Mouse (Mus musculus) adrenal gland, postnatal 36 days (tissue): ENCODE measurements at regions not wholly inside any gene's neighbourhood (a gene's known extent, or its start where the extent isn't known, plus 50 kb on each side); places are given as distances from the start of the nearest gene placed in this dataset.

Experiments used
- DNase-seq, 2 experiments: peaks; one replicate each; pipeline ENCODE4 v3.0.0; 2021; ENCODE audit warnings: mixed read lengths in 1 of 2

DNA sequence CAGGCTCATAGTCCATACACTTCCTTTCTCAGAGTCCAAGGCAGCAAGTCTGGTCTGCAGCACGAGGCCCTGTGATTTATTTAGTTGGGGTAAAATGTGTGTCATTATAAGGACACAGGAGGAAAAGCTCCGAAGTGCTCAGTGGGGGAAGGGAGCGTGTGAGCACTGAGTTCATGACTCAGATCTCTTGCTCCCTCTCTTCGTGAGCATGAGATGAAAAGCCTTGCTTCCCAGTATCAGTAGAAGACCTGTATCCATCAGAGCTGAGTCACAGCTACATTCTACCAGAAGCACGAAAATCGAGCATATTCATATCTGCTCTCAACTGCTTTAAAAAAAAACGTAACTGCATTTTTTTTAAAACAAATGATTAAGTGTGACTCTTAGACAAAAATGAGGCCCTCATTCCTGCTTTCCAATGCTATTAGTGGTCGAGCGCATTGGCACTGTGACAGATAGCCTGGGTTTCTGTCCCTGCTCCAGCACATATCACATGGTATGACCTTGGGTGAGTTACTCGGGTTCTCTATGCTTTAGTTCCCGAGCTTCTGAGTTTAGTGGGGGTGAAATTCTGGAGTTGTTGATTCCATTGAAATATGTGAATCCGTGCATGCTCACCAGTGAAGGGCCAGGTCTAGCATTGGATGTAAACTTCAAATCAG, 109.2 kb upstream of the Cd180 start:
- DNase-seq, result peak; percentile 32 to 50

DNA sequence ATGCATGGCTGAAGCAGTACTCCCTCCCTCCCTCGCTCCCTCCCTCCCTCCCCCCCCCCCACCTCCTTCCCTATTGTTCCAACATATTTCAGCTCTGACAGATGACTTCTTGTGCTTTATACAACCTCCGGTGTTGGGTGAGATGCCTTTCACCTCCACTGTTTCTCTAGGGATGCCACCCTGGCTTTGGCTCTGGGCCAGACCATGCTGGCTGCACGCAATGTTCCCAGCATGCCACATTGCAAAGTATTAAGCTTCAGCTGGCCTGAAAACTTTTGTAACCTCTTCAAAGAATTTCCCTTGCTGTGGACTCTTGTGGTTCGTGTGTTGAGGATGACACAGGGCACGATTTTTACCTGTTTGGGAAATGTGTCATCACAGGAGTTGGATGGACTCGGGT, 107.1 kb upstream of the Cd180 start:
- DNase-seq, result peak in 1 of 2 experiments; percentile 51

DNA sequence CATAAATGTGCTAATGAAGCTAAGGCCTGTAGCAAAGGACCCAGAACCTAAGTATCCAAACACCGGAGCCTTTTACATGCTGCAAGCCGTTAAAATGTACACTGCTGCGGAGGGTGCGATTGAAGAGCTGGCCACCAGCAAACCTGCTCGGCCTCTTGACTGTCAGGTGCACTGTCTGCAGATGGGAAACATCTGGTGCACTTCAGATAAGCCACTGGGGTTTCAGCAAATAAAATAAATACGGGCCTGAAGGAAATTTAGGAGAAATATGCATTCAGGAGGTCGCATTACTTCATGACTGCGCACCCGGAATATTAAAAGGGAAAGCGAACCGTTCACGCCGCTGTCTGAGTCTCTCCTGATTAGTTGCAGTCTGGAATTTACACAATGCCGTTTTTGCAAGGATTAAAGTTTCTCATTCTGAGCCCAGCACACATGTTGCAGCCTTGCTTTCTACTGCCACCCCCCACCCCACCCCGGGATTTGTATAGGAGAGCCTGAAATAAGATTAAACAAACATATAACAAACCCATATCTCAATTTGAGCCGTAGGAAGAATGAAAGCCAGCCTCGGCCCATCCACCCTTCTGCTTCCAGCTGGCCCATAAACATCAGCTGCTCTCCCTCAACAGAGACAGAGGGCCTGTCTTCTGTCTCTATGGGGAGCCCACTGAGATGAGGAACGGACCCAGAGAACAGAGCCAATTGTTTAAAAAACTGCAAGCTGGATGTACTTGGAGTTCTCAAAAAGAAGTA, 103.5 kb upstream of the Cd180 start:
- no peak for DNase-seq

DNA sequence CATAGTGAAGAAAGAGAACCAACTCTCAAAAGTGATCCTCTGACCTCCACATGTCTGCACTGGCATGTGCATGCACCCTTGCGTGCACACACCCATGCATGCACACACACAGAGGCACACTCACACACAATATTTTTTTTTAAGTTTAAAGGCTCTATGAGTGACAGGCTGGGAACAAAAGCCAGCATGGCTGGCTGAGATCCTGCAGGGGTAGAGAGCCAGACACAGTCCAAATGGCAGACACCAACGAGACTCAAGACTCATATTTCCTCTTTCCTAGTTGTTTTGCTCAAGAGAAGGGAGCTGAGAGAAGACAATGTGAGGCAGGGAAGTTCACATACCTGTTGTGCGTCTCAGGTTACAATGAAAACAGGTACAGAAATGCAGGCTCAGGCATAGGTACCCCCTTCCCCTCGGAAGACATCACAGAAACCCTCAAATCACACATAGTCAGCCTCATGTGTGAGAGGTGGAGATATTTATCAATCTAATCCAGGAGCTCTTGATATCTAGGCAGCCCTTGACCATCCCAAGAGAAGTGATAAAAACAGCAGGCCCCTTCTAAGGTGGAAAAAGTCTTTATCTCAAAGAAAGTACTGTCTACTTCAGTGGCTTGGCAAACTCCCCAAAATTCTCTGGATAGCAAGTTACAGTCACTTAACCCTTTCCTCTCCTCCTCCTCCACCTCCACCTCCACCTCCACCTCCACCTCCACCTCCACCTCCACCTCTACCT, 101.4 kb upstream of the Cd180 start:
- no peak for DNase-seq

DNA sequence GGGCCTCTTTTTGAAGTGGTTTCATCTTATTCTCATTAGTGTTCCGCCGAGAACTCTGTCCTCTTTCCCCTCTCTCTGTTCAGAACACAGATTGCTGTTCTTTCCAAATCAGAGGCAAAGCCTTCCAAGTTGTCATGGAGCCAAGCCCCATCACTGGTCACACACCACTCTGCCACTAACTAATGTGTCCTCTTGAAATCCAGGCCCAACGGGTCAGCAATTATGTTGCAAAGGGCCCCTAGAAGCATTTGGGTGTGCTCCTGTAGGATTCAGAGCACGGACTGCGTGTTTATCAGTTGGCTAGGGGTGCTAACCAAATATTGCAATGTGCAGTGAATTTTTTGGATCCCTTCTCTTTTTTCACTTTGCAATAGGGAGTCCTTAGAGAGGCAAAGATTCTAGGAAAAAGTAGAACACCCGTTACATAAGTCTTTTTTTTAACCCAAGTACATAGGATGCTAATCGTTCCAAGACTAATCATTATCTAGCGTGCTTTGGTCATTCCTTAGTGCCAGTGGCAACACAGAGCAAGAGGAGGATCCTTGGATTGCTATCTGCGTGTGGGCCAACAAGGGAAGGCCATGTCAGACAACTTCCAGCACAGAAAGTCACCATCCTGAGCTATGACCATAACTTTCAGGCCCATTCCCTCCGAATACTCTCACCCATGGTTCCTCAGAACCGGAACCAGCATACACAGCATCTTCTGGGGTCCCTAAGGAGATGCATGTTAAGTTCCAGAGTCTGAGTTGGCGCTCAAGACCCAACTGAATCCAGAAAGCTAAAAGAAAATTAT, 99.8 kb upstream of the Cd180 start:
- DNase-seq, result peak; percentile 28 to 43

DNA sequence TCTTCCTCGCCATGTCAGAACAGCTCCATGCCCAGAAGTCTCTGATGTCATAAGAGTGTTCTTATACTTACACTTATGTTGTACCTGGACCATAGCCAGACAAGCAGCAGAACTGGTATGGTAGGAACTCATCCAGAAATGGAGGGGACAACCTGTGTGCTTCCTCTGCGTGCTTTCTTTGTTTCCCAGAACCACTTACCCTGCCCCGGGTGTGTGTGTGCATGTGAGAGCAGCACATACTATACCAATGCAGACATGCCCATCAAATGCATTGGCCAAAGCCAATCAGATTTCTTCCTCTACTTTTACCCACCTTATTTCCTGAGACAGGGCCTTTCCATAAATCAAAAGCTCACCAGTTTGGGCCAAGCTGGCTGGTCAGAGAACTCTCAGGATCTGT, 99.2 kb upstream of the Cd180 start:
- no peak for DNase-seq

DNA sequence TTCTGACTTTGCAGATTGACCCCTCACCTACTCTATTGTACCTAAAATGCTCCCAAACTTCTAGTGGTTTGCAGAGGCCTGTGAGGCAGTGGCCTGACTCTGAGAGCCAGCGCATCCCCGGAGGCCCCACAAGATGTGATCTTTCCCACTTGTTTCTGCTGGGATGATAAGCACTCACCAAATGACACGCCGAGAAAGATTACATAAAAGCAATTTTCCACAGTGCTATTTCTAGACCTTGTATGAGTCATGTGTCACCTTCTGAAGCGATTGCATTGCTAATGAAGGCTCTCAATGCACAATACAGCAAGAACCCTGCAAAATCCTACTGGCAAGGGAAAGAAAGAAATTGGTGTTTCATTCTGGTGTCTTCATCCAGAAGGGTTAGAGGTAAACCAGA, 97.8 kb upstream of the Cd180 start:
- no peak for DNase-seq

DNA sequence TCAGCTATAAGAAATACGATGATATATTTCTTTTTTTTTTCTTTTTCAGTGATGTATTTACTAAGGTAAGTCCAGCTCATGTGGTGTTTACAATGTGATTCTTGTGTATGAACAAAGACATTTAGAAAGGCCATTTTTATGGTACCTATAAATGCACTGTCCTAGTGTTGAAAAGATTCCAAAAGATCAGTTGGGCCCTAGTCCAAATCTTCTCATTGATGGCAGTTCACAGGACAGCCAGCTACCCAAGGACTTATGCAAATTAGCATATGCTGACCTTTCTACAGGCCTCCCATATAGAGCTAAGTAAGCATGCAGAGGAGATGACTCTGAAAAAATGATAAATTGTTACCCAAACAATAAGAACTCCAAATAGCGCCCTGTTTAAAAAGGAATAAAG, 97.3 kb upstream of the Cd180 start:
- DNase-seq, result no peak

DNA sequence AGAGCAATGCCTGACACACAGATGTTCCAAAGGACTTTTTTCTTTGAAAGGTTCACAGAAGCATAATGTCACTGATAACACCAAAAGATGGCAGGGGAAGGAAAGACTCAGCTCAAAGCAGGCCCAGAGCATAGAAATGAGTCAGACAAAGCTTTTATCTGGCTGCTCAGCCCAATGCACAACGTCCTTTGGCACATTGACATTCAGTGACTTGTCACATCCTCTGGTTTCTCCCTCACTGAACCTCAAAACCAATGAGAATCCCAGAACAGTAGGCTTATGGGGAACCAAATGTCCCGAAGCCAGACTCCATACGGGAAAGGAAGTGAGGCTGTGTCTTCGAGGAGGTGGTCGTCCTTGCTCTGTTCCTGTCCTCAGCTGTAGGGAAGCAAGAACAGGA, 95.2 kb upstream of the Cd180 start:
- no peak for DNase-seq

DNA sequence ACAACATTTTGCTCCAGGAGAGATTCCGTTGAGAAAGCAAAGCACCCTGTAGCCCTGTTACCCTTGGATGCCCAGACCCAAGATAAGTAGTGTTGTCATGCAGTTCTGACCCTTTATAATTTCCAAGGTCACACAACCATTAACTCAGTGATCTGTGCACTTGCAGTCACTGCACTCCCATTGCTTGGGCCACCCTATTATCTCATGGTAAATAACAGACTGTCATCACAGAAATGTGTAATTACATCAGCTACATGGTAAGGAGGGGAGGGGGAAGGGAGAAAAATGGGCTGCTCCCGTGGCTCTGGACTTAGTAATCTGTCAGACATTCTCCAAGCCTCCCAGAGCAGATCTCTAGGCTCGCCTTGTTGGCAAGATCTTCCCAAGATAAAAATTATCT, 93.8 kb upstream of the Cd180 start:
- no peak for DNase-seq

DNA sequence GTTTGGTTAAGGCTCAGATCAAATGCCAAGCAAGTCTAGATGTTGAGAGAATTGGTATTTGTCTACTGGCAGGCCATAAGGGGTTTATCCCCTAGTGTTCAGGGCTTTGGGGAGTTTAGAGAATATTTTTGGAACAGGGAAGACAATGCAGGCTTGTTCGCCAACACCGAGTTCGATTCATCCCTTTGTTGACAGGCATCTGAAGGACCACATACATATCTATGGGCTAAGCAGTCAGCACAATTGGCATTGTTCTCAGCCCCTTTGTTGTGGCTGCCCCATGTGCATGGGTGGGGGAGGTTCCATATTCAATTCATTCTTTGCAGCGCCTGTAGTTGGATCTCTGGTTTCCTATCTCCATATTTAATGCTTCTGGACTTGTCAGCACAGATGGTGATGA, 93.3 kb upstream of the Cd180 start:
- no peak for DNase-seq

DNA sequence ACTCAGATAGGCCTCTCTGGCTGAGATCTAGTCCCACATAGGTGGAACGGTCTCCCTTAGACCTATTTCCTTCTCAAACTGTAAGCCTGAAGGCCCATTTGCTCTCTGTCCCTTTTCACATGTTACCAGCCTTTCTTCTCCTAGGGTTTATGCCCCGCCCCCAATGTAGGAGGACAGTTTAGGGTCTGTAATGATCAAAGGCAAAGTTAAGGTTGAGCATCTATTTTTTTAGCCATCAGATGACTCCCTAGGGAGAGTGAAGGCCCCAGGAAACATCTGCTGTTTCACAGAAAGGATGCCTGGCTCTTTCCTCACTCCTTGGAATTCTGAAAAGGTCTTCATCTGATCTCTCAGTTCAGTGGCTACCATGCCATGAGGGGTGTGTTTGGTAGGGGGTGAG, 68.9 kb upstream of the Cd180 start:
- no peak for DNase-seq

DNA sequence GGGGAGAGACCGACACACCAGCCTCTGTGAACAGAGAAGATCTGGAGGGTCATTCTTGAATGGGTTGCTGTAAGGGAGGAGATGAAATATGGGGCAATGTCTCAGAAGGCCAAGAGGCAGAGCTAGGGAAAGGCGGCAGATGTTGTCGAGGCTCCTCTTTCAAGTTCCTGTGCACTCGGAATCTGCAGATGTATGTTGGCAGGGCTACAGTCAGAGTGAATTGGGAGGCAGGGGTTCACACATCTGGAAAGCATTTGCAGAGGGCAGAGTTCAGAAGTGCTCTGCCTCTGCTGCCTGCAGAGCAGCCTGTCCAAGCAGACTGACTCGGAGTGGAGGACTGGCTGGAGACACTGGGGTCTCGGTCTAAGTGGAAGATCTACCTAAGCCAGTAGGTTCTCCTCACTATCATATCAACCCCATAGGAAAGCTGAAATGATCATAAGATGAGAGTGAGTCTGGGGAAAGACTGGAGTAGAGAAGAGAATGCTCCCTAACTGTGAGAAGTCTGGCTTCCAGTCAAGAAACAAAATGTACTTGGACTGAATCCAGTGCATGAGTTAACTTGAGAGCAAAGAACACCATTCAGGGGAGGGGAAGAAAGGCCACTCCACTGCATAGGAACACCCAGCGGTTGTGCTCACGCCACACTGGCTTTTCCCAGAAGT, 68.1 kb upstream of the Cd180 start:
- peak; percentile 35 to 79 for DNase-seq

DNA sequence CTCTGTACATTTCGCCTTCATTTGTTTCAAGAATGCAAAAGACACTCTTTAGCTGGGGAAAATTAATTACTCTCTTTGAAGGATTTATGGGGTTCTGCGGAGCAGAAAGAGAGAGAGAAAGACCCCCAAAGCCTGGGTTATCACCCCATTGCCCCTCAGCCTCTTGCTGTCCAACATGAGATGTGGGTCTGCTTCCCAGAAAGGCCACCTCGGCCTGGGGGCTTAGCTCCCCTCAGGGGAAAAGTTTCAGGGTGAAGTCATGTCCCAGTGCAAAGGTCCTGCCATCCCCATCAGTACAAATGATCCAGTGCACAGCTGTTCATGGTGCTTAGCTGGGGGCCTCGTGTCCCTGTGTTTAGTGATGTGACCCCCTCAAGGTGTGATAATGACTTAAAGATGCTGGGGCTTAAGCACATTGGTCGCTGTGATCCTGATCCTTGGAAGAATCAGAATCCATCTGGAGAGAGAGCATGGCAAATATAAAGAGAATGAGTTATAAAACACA, 67.5 kb upstream of the Cd180 start:
- no peak for DNase-seq

DNA sequence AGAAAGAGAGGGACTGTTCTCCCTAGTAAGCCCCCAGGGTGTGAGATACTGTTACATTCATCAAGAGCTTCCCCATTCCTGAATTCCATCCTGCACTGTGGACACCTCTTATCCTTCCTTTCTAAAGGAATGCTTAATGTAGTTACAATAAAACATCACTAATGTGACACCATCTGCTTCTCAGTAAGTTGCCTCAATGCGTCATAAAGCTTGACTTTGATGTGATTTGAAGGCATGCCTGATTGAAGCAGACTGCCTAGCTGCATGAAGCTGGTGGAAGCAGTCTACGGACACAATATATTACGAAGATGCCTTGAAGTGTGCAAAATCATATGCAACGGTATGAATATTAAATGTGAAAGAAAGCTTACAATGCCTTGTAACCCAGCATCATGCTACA, 65.6 kb upstream of the Cd180 start:
- no peak for DNase-seq

DNA sequence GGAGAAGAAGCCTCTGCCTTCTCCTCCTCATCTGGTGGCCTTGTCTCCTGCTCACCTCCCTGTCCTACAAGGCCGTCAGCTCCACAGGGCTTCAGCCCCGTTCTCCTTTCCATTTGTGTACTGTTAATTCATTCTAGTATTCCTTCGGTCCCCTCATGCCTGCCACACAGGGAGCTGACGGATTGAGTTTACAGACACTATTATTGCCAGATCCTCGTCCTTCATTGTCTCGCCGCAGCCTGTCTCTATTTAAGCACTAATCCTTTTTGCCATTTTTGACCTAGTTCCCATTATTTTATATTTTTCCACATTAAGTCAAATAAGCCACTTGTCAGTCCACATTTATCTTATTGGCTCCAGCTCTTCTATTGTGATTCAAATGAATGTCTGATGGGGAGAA, 64.2 kb upstream of the Cd180 start:
- DNase-seq, result no peak

DNA sequence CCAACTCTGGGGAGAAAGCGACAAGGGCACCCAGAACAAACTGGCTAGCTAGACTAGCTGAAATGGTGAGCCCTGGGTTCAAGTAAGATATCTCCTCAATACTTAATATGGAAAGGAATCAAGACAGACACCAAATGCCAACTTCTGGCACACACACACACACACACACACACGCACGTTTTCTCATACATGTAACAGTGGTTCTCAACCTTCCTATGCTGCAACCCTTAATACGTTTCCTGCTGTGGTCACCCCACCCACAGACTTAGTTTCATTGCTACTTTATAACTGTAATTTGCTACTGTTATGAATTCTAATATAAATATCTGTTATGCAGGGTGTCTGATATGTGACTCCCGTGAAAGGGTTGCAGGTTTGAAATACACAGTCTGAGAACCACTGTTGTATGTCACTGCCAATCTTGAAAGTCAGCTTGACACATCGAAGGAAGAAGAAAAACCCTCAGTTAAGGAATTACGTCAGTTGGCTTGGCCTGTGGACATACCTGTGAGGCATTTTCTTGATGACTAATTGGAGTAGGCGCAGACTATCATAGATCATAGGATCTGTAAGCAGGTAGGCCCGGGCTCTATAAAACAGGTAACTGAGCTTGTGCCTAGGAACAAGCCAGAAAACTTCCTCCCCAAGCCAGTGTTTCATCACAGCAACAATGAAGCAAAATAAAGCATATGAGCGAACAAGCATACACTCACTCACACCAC, 59.0 kb upstream of the Cd180 start:
- DNase-seq, result no peak

DNA sequence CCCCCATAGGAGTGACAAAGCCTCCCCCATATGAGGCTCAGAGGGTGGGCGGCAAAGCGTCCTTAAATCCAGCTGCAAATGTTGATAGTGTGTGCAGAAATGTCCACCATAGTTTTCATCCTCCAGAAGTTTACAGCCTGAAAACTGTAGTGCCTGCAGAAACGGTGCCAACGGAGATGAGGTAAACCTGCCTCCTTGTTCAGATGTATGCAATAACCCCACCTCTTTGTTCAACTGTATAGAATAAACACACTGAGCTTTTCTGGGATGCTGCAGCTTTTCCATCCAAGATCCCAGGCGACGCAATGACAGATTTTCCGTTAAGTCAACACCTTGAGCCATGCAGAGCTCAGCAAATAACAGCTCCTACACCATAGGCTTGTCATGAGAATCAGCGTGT, 57.3 kb upstream of the Cd180 start:
- no peak for DNase-seq

DNA sequence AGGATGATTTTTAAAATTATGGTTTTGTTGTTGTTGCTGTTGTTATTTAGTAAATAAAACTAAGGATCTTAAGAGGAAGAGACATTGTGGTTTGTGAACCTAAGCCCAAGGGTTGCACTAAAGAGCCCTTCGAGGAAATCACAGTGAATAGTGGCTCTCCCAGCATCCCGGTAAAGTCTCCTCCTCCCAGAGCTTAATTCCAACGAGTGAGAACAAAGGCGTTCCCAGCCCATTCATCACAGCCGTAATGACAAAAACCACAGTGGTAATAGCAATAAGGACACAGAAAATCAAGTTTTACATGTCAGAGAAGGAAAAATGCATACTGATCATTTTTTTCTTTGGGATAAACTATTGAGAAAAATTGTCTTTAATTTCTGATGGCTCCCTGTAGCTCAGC, 56.3 kb upstream of the Cd180 start:
- no peak for DNase-seq

DNA sequence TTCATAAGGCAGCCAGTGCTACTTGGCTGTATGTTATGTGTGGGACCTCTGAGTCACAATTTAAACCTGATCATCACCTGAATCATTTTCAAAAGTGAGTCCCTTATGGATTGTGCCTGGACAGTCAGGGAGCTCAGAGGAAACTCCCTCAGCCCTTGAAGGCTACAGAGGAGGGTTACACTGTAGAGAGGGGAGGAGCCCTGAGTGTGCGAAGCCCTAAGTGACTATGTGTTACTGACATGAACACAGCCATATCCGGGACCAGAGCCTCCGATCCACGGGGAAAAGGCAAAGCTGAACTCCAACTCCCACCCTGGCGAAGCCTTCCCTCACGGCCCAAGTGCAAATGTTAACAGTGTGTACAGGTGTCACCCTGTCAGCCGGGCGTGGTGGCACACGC, 53.7 kb upstream of the Cd180 start:
- DNase-seq, result no peak

DNA sequence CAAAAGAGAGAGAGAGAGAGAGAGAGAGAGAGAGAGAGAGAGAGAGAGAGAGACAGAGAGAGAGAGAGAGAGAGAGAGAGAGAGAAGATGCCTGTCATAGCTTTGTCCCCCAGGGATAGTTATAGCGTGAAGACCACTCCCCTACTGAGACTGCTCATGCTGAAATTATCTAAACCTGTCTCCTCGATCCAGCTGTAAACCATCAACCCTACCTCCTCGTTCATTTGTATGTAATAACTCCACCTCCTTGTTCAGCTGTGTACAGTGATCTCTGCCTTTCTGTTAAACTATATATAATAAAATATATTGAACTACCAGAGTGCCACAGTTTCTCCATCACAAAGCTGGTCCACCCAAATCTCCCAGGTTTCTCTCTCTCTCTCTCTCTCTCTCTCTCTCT, 53.2 kb upstream of the Cd180 start:
- DNase-seq, result no peak
